Mouse (Mus musculus): ENCODE measurements around the gene Gsx2. TPM values are rescaled to one million over a fixed set of nuclear protein-coding genes. Genes with fewer than 3 reads are reported as not detected.

The Gsx2 gene
- polyA plus RNA-seq (2015; fragmentation: Nextera tagmentation; extraction: Ambion mirVana): not detected in 2 replicates

DNA sequence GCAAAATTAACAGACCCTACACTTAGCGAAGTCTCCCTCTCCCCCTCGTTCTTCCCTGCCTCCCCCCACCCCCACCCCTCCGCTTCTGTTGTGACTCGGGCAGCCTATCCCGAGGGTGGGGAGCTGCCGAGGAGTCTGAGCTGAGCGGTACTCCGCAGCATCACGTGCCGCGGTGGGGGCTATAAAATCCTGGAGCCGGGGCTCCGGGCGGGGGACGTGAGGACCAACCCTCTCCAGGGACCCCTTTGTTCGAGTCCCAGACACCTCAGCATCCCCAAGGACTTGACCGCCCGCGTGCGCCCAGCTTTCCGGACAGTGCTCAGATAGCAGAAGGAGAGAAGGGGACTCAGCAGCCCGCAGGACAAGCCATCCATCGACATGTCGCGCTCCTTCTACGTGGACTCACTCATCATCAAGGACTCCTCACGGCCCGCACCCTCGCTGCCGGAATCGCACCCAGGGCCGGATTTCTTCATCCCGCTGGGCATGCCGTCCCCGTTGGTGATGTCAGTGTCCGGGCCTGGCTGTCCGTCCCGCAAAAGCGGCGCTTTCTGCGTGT, at the start of gene Gsx2:
Gsx2 (plus strand) TSS at position 219 of the 559 bp plus-strand sequence.
- no peaks in the 10 kb centered on the region for H3K9me3 ChIP-seq
- whole genome bisulfite sequencing: under 1% methylated on average over 41 of the region's 41 CpGs
- H3K27me3 ChIP-seq: peaks cover 99% of the 10 kb centered on the region
- H3K9ac ChIP-seq: no peak within 1 kb of the TSS
- no peak within 1 kb of the TSS for H3K27ac ChIP-seq
- ATAC-seq (ENCODE audit: borderline replicate concordance, extremely low read depth, low FRiP score, low TSS enrichment): no peak
- H3K36me3 ChIP-seq: no peaks in the 10 kb centered on the region
- H3K4me2 ChIP-seq: peak within 1 kb of the TSS; percentile 36
- H3K4me1 ChIP-seq: peaks cover 9% of the 10 kb centered on the region
- 0 out of 2 replicates have a peak within 1 kb of the TSS, but pooled peaks have one; percentile 3 for H3K4me3 ChIP-seq

DNA sequence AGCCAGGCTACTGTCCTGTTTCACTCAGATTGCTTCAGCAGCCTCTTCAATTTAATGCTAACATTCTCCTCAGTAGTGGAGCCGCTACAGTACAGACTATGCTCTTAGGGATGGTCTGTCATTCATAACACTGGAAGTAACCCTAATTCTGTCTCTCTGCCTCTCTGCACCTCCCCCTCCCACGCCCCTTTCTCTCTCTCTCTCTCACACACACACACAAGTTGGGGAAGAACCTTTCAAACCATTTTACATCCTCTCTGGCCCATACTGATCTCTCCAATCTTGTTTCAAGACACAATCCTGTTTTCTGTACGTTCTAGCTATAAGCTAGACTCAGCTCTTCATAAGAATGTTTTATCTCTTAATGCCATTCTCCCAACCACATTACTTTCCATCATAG, 39.9 kb upstream of the Gsx2 start:
- no peak overlapping the region for H3K4me3 ChIP-seq
- no peak overlapping the region for H3K27ac ChIP-seq
- no peaks in the 10 kb centered on the region for H3K9me3 ChIP-seq
- no peak overlapping the region for H3K9ac ChIP-seq
- H3K36me3 ChIP-seq: peaks cover 5% of the 10 kb centered on the region
- no peak for ATAC-seq (ENCODE audit: borderline replicate concordance, extremely low read depth, low FRiP score, low TSS enrichment)
- no peaks in the 10 kb centered on the region for H3K27me3 ChIP-seq
- H3K4me2 ChIP-seq: no peak overlapping the region
- H3K4me1 ChIP-seq: 0 out of 2 replicates have a peak, but pooled peaks cover 5% of the 10 kb centered on the region
- WGBS: 77% methylated on average over 3 of the region's 3 CpGs

DNA sequence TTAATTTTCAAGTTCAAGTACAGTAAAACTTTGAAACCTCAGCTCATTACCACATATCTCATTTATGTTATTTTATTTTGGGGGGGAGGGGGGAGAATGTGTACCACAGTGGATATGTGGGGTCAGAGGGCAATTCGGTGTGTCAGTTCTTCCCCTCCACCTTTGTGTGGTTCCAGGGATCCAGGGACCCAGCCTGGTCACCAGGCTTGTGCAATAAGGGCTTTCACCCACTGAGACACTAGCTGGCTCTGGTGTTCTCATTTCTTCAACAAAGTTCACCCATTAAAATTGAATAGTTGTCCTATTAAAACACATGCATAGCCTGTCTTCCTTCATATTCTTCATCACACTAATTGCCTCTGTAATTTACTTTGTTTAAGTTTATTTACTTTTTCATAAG, 36.1 kb upstream of the Gsx2 start:
- no peak overlapping the region for H3K9ac ChIP-seq
- no peak for ATAC-seq (ENCODE audit: borderline replicate concordance, extremely low read depth, low FRiP score, low TSS enrichment)
- no peaks in the 10 kb centered on the region for H3K27me3 ChIP-seq
- no peak overlapping the region for H3K27ac ChIP-seq
- H3K9me3 ChIP-seq: no peaks in the 10 kb centered on the region
- H3K4me3 ChIP-seq: no peak overlapping the region
- 71% methylated on average over 1 of the region's 1 CpGs for whole genome bisulfite sequencing
- peaks cover 5% of the 10 kb centered on the region for H3K4me1 ChIP-seq
- H3K4me2 ChIP-seq: no peak overlapping the region
- 0 out of 2 replicates have a peak, but pooled peaks cover 5% of the 10 kb centered on the region for H3K36me3 ChIP-seq

DNA sequence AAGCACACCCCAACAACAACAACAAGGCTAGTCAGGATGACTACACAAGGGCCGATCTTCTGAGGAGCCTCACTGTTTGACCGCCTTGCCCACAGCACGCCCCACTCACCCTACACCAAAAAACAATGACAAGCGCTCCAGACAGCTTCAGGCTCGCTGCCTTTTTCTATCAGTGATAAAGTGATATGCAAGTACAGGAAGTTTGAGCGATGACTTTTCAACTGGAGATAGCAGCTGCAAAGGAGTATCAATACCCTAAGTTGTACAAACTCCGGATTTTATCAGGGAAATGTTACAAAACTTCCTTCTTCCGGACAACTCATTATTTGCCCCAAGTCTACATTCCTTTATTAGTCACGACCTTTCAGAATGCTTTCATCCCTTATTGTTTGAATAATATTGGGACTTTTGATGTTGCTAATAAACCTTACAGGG, 32.4 kb upstream of the Gsx2 start:
- peaks cover 5% of the 10 kb centered on the region for H3K4me1 ChIP-seq
- 0 out of 2 replicates have a peak, but pooled peaks cover 5% of the 10 kb centered on the region for H3K36me3 ChIP-seq
- H3K4me3 ChIP-seq: peak overlapping the region; percentile 99
- no peaks in the 10 kb centered on the region for H3K27me3 ChIP-seq
- no peak for ATAC-seq (ENCODE audit: borderline replicate concordance, extremely low read depth, low FRiP score, low TSS enrichment)
- H3K9ac ChIP-seq: peak overlapping the region; percentile 99
- H3K9me3 ChIP-seq: no peaks in the 10 kb centered on the region
- H3K27ac ChIP-seq: no peak overlapping the region
- H3K4me2 ChIP-seq: peak overlapping the region; percentile 73
- 9% methylated on average over 9 of the region's 9 CpGs for WGBS

DNA sequence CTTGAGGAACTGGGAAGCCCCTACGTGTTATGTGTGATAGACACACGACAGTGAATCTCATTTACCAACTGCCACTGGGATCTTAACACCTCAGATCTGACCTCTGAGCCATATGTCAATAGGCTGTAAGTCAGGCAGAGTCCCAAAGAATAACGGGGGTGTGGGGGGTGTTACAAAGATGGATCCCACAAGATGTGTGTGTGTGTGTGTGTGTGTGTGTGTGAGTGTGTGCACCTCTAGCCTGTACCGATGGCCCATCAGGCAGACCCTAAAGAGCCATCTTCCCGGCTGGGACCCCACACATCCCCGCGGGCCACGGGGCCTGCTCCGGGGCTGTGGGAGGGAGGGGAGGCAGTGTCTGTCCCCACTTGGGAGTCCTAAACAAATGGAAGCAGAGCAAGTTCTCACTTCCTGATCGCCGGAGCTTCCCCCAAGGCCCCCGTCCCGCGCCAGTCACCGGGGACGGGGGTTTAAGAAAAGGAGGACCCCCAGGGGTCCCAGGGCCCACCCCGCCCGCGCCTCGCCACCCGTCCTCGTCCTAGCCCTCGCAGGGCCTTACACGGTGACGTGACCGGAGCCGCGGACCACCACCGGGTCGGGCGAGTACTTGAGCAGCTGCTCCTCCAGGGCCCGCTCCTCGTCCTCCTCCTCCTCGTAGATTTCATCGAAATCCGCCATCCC, 31.6 kb upstream of the Gsx2 start:
- peak overlapping the region; percentile 73 for H3K4me2 ChIP-seq
- H3K27me3 ChIP-seq: no peaks in the 10 kb centered on the region
- H3K4me3 ChIP-seq: peak overlapping the region; percentile 99
- ATAC-seq (ENCODE audit: borderline replicate concordance, extremely low read depth, low FRiP score, low TSS enrichment): peak; percentile 81
- peaks cover 5% of the 10 kb centered on the region for H3K4me1 ChIP-seq
- no peaks in the 10 kb centered on the region for H3K9me3 ChIP-seq
- WGBS: under 1% methylated on average over 36 of the region's 36 CpGs
- 0 out of 2 replicates have a peak, but pooled peaks cover 5% of the 10 kb centered on the region for H3K36me3 ChIP-seq
- peak overlapping the region; percentile 99 for H3K9ac ChIP-seq
- peak overlapping the region; percentile 85 for H3K27ac ChIP-seq

DNA sequence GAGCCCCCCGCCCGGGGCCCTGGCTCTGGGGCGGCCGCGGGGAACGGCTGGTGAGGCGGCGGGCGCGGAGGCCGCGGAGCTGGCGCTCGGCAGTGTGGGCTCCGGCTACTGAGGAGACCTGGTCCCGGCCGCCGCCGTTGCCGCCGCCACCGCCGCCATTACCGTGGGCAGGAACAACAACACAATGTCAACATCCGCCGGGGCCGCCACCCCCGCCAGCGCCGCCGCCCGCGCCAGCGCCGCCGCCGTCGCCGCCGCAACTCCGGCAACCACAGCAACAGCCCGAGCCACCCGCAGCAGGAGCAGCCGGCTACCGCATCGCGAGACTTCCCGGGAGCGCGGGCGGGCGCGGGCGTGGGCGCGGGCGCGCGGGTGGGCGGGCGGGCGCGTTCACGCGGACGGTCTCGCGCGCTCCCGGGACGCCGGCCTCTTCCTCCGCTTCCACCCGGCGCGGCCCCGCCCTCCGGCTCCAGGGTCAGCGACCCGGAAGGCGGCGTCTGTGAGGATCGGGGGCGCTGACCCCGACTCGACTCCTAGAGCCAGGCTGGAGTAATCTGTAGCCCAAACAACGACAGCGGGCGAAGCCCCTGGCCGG, 31.0 kb upstream of the Gsx2 start, which contains the start of gene Chic2:
Chic2 (minus strand) TSS at position 465 of the 595 bp plus-strand sequence.
- WGBS: under 1% methylated on average over 56 of the region's 90 CpGs
- H3K4me3 ChIP-seq: peak within 1 kb of the TSS; percentile 99
- peak; percentile 91 for ATAC-seq (ENCODE audit: borderline replicate concordance, extremely low read depth, low FRiP score, low TSS enrichment)

DNA sequence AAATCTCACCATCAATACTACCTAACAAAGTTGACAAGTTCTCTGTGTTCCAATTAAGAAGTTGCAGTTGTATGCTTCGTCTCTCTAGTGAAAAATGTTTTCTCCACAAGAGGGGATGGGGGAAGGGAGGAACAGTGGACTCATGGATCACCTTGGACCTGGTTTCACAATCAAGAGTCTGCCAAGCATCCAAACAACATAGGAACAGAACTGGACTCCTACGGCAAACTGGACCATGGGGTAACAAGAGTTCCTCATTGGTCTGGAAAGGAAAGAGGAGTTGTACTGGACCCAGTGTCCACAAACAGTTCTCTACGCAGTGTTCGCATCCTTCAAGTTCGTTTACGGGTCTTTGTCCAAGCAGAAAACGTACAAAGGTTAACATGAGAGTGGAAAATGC, 30.0 kb upstream of the Gsx2 start:
- H3K27me3 ChIP-seq: no peaks in the 10 kb centered on the region
- H3K4me3 ChIP-seq: no peak overlapping the region
- peaks cover 5% of the 10 kb centered on the region for H3K4me1 ChIP-seq
- H3K36me3 ChIP-seq: 0 out of 2 replicates have a peak, but pooled peaks cover 5% of the 10 kb centered on the region
- WGBS: 78% methylated on average over 7 of the region's 7 CpGs
- H3K9me3 ChIP-seq: no peaks in the 10 kb centered on the region
- no peak overlapping the region for H3K9ac ChIP-seq
- no peak overlapping the region for H3K27ac ChIP-seq
- ATAC-seq (ENCODE audit: borderline replicate concordance, extremely low read depth, low FRiP score, low TSS enrichment): no peak
- H3K4me2 ChIP-seq: no peak overlapping the region

More for the DNA sequence above, 31.0 kb upstream of the Gsx2 start, which contains the start of gene Chic2:
- Histone ChIP-seq H3K27ac (peak within 1 kb of the TSS; percentile 85), H3K4me1 (peaks cover 5% of the 10 kb centered on the region), H3K27me3 (no peaks in the 10 kb centered on the region), H3K9me3 (no peaks in the 10 kb centered on the region), H3K36me3 (0 out of 2 replicates have a peak, but pooled peaks cover 5% of the 10 kb centered on the region), H3K9ac (peak within 1 kb of the TSS; percentile 99), H3K4me2 (peak within 1 kb of the TSS; percentile 73)

DNA sequence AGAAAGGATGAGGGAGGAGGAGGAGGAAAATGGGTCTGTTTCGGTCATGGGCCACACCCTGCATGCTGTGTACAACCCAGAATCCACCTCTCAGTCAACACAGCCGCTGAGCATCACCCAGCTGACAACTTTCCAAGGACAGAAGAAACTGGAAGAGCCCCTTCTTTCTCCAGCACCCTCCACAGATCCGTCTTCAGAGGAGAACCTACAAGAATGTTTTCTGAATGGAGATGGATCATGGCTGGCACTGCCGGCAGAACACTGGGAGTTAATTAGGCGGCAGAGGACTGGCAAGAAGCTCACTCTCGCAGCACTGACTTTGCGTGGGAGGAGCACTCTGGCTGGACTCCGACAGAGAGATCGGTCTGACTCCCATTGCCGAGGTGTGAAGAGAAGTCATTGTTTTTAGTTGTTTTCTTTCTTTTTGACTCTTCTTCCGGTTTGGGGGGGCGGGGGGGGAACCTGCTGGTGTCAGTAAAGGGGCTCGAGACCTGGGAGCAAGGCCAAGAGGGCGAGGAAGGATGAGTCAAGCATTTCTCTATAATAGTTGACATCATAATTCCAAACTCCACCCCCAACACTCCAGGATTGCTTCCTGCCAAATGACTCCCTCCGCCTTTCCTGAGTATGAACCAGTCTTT, 28.6 kb upstream of the Gsx2 start:
- Histone ChIP-seq H3K4me2 (peak overlapping the region; percentile 38), H3K9me3 (no peaks in the 10 kb centered on the region), H3K27ac (no peak overlapping the region), H3K36me3 (0 out of 2 replicates have a peak, but pooled peaks cover under 1% of the 10 kb centered on the region), H3K4me1 (peaks cover 5% of the 10 kb centered on the region), H3K9ac (no peak overlapping the region), H3K27me3 (no peaks in the 10 kb centered on the region), H3K4me3 (no peak overlapping the region)
- ATAC-seq (ENCODE audit: borderline replicate concordance, extremely low read depth, low FRiP score, low TSS enrichment): no peak
- WGBS: 36% methylated on average over 15 of the region's 15 CpGs

DNA sequence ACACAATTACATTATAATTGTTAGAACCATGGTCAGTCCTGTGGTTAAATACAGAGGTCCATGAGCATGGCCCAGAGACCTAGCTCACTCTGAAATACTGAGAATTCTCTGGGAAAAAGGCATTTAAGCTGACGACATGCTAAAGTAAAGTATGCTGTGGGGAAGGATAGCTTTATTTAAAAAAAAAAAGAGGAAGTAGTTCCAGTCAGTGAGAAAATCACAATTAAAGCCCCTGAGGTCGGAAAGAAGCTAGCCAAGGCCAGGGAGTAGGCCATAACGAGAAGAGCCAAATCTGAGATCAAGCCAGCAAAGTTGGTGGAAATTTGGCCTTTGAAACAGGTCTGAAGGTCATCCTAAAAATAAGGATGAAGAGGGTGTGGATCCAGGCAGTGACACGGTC, 24.3 kb upstream of the Gsx2 start:
- no peak overlapping the region for H3K4me2 ChIP-seq
- H3K27me3 ChIP-seq: no peaks in the 10 kb centered on the region
- no peak overlapping the region for H3K9ac ChIP-seq
- H3K27ac ChIP-seq: no peak overlapping the region
- H3K4me3 ChIP-seq: no peak overlapping the region
- no peaks in the 10 kb centered on the region for H3K4me1 ChIP-seq
- 70% methylated on average over 4 of the region's 4 CpGs for WGBS
- H3K36me3 ChIP-seq: no peaks in the 10 kb centered on the region
- H3K9me3 ChIP-seq: no peaks in the 10 kb centered on the region
- ATAC-seq (ENCODE audit: borderline replicate concordance, extremely low read depth, low FRiP score, low TSS enrichment): no peak

DNA sequence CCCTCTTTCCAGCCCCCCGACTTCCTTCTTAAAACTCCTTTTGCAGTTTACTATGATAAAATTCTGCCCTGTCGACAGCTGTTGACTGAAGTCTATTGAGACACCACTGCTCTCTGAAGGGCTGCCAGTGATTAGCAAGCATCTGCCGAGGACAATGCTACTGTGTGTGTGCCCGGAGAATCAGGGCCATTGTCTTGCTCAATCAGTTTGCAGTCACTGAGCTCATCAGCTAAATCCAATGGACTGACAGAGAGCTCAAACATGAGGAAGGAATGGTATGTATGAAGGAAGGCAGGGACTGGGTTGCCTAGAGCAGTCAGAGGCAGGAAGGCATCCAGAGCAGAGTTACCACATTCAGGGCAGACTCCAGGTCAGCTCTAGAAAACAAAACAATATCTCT, 12.2 kb upstream of the Gsx2 start:
- Histone ChIP-seq H3K4me3 (no peak overlapping the region), H3K27ac (no peak overlapping the region), H3K4me1 (peaks cover 10% of the 10 kb centered on the region; the same call in 1 of the 2 replicates), H3K27me3 (peaks cover 27% of the 10 kb centered on the region), H3K4me2 (no peak overlapping the region), H3K9ac (no peak overlapping the region), H3K9me3 (no peaks in the 10 kb centered on the region), H3K36me3 (no peaks in the 10 kb centered on the region)
- 39% methylated on average over 4 of the region's 4 CpGs for WGBS
- ATAC-seq (ENCODE audit: borderline replicate concordance, extremely low read depth, low FRiP score, low TSS enrichment): no peak

DNA sequence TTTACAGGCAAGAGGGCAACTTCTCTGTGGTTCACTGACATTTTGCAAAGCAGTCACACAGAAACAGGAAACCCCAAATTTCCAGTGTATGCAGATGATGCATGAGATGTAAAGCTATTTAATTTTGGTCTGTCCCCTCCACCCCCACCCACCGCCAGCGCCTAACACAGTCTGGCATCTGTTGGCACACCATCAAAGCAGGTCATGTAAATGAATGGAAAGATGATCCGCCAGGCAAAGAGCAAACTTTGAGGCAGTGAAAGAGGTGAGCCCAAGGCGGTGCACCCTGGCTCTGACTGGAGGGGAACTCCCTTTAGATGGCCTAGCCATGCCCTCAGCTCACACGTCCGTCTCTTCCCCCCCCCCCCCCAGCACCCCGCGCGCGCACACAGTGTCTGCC, 8.7 kb upstream of the Gsx2 start:
- WGBS: 3% methylated on average over 8 of the region's 10 CpGs
- 0 out of 2 replicates have a peak, but pooled peaks have one; percentile 27 for ATAC-seq (ENCODE audit: borderline replicate concordance, extremely low read depth, low FRiP score, low TSS enrichment)

More for the DNA sequence above, 8.7 kb upstream of the Gsx2 start:
- no peak overlapping the region for H3K27ac ChIP-seq
- H3K27me3 ChIP-seq: peaks cover 62% of the 10 kb centered on the region
- H3K9ac ChIP-seq: 0 out of 2 replicates have a peak overlapping the region, but pooled peaks have one; percentile 22
- peak overlapping the region; percentile 82 for H3K4me2 ChIP-seq
- no peaks in the 10 kb centered on the region for H3K9me3 ChIP-seq
- H3K4me1 ChIP-seq: peaks cover 16% of the 10 kb centered on the region
- H3K4me3 ChIP-seq: peak overlapping the region; percentile 42
- H3K36me3 ChIP-seq: no peaks in the 10 kb centered on the region

Data from lung, embryonic 15.5 days (tissue).